Mouse (Mus musculus) limb, embryonic 14.5 days (tissue): Measurements from ENCODE around the gene Chchd4. TPM values are rescaled to one million over a fixed set of nuclear protein-coding genes. Genes with fewer than 3 reads are reported as not detected.

Experiments
- ATAC-seq: fragments of 200-750 bp; cut with Nextera tagmentation; 2 replicates; pipeline ENCODE4 v1.8.0; 2017; ENCODE audit warnings: low read depth, moderate number of reproducible peaks, moderate TSS enrichment; ENCODE audit not compliant: low FRiP score
- DNase-seq: peaks from one replicate; pipeline ENCODE4 v3.0.0-alpha.2; 2015; ENCODE audit warnings: low spot score
- H3K27ac ChIP-seq: fragments of 300-500 bp; sonication (generic); replicated peaks from 2 replicates; pipeline ENCODE4 v1.5.1; 2014; ENCODE audit warnings: low read depth, mild to moderate bottlenecking, low read length, moderate library complexity, mixed read lengths
- H3K27me3 ChIP-seq: fragments of 300-500 bp; sonication (generic); 2 replicates; pipeline ENCODE4 v1.6.1; 2014; ENCODE audit warnings: low read length, mixed read lengths; ENCODE audit not compliant: control insufficient read depth, insufficient read depth
- H3K36me3 ChIP-seq: fragments of 300-500 bp; sonication (generic); 2 replicates; pipeline ENCODE4 v1.6.1; 2014; ENCODE audit warnings: mild to moderate bottlenecking, low read length, moderate library complexity, mixed read lengths; ENCODE audit not compliant: control insufficient read depth, insufficient read depth
- H3K4me1 ChIP-seq: fragments of 300-500 bp; sonication (generic); 2 replicates; pipeline ENCODE4 v1.6.1; 2014; ENCODE audit warnings: antibody characterized with exemption, low read length, mixed read lengths; ENCODE audit not compliant: control insufficient read depth, insufficient read depth
- H3K4me2 ChIP-seq: fragments of 300-500 bp; sonication (generic); replicated peaks from 2 replicates; pipeline ENCODE4 v1.6.1; 2014; ENCODE audit warnings: low read depth, mild to moderate bottlenecking, low read length, moderate library complexity; ENCODE audit not compliant: severe bottlenecking
- H3K4me3 ChIP-seq: fragments of 300-500 bp; sonication (generic); replicated peaks from 2 replicates; pipeline ENCODE4 v1.5.1; 2014; ENCODE audit warnings: low read length
- H3K9ac ChIP-seq: fragments of 300-500 bp; sonication (generic); 2 replicates; pipeline ENCODE4 v1.6.1; 2014; ENCODE audit warnings: mild to moderate bottlenecking, low read depth, low read length, moderate library complexity; ENCODE audit not compliant: severe bottlenecking
- H3K9me3 ChIP-seq: fragments of 300-500 bp; sonication (generic); 2 replicates; pipeline ENCODE4 v1.6.1; 2016; ENCODE audit warnings: low read length; ENCODE audit not compliant: control insufficient read depth
- POLR2A ChIP-seq: fragments of 200-500 bp; IDR thresholded peaks from 2 replicates; pipeline ENCODE4 v1.8.0; 2012; ENCODE audit warnings: inconsistent platforms, mild to moderate bottlenecking, moderate library complexity, borderline replicate concordance; ENCODE audit not compliant: insufficient read depth, insufficient read length; ENCODE audit errors: extremely low read depth
- WGBS: fragments of 180-500 bp; shearing (Covaris S2); extraction: QIAGEN DNeasy Blood & Tissue Kit; methylation state at CpG from one replicate; pipeline ENCODE4 v1.1.7; 2014; 5-methylcytosine and 5-hydroxymethylcytosine counted together
- polyA plus RNA-seq, 2 experiments: library from polyadenylated mRNA; depleted of rRNA in 1 of 2; stranded (reverse) in 1 of 2; unstranded in 1 of 2; fragments of >200 nt; fragmentation: Nextera tagmentation in 1 of 2; extraction: Ambion mirVana in 1 of 2; gene quantifications; 2 replicates each; pipeline versions ENCODE4 v1.2.1 to v1.2.3; 2012 to 2014

The Chchd4 gene
- polyA plus RNA-seq, 2 experiments = 9.3 to 22.0 TPM

GRCm38 (mm10) chr6:91416146-91416545 is 57.2 kb downstream of the Chchd4 start:
- 0 out of 2 replicates have a peak, but pooled peaks cover 4% of the 10 kb centered on the region for H3K4me1 ChIP-seq
- DNase-seq (no peak), ATAC-seq (no peak)
- peaks cover 19% of the 10 kb centered on the region for H3K27me3 ChIP-seq
- no peak overlapping the region for H3K4me3 ChIP-seq
- no peak overlapping the region for H3K4me2 ChIP-seq
- TF ChIP-seq POLR2A = no peak
- 80% methylated on average over 4 of the region's 4 CpGs for WGBS
- H3K9ac ChIP-seq = no peak overlapping the region
- no peaks in the 10 kb centered on the region for H3K36me3 ChIP-seq
- no peaks in the 10 kb centered on the region for H3K9me3 ChIP-seq
- H3K27ac ChIP-seq = no peak overlapping the region

- 3% methylated on average over 4 of the region's 4 CpGs for WGBS
- Histone ChIP-seq H3K9me3 (no peaks in the 10 kb centered on the region), H3K4me1 (0 out of 2 replicates have a peak, but pooled peaks cover 6% of the 10 kb centered on the region), H3K27ac (no peak overlapping the region), H3K36me3 (no peaks in the 10 kb centered on the region), H3K27me3 (peaks cover 31% of the 10 kb centered on the region), H3K9ac (no peak overlapping the region), H3K4me2 (no peak overlapping the region), H3K4me3 (no peak overlapping the region)
- peak; percentile 7 for DNase-seq
- ATAC-seq = no peak
- TF ChIP-seq POLR2A = no peak
Measured at GRCm38 (mm10) chr6:91414890-91415289, 58.5 kb downstream of the Chchd4 start.

Other genes with a start within 250 kb of the Chchd4 start
- 4.2 and 5.1 TPM in 2 replicates for gene Wnt7a, start 62.2 kb downstream of the Chchd4 start, polyA plus RNA-seq (2012; rRNA removed)
- gene Wnt7a, start 62.2 kb downstream of the Chchd4 start, polyA plus RNA-seq (2014; fragmentation: Nextera tagmentation; extraction: Ambion mirVana) = 4.3 and 5.2 TPM in 2 replicates
- gene Tmem43, start 157 bp upstream of the Chchd4 start, polyA plus RNA-seq (2012; rRNA removed) = 60.3 and 70.0 TPM in 2 replicates
- 64.8 and 65.7 TPM in 2 replicates for gene Tmem43, start 157 bp upstream of the Chchd4 start, polyA plus RNA-seq (2014; fragmentation: Nextera tagmentation; extraction: Ambion mirVana)
- 10.1 and 11.6 TPM in 2 replicates for gene Xpc, start 42.3 kb upstream of the Chchd4 start, polyA plus RNA-seq (2012; rRNA removed)
- 14.2 and 16.7 TPM in 2 replicates for gene Xpc, start 42.3 kb upstream of the Chchd4 start, polyA plus RNA-seq (2014; fragmentation: Nextera tagmentation; extraction: Ambion mirVana)
- gene Lsm3, start 42.4 kb upstream of the Chchd4 start, polyA plus RNA-seq (2012; rRNA removed) = 105 and 137 TPM in 2 replicates
- 229 and 253 TPM in 2 replicates for gene Lsm3, start 42.4 kb upstream of the Chchd4 start, polyA plus RNA-seq (2014; fragmentation: Nextera tagmentation; extraction: Ambion mirVana)
- 43.3 and 54.4 TPM in 2 replicates for gene Slc6a6, start 210.5 kb upstream of the Chchd4 start, polyA plus RNA-seq (2012; rRNA removed)
- gene Slc6a6, start 210.5 kb upstream of the Chchd4 start, polyA plus RNA-seq (2014; fragmentation: Nextera tagmentation; extraction: Ambion mirVana) = 41.2 and 44.2 TPM in 2 replicates